Mouse (Mus musculus): ENCODE measurements around the gene Med8. TPM values are rescaled to one million over a fixed set of nuclear protein-coding genes. Genes with fewer than 3 reads are reported as not detected.

The Med8 gene
- polyA plus RNA-seq, 1 experiment from 2014 or later: 144 TPM

GRCm38 (mm10) chr4:118417112-118417797 lies 8.1 kb downstream of the Med8 start:
- Histone ChIP-seq H3K27ac (replicated peaks) (no peak overlapping the region), H3K4me1 (no peaks in the 10 kb centered on the region), H3K9me3 (no peaks in the 10 kb centered on the region), H3K27me3 (no peaks in the 10 kb centered on the region), H3K36me3 (peaks cover 91% of the 10 kb centered on the region), H3K4me2 (replicated peaks) (no peak overlapping the region), H3K9ac (replicated peaks) (no peak overlapping the region), H3K4me3 (no peak overlapping the region)
- 81% methylated on average over 13 of the region's 13 CpGs for WGBS
- ATAC-seq (ENCODE audit: low FRiP score, low read depth): no peak

GRCm38 (mm10) chr4:118421384-118421783 lies 12.2 kb downstream of the Med8 start:
- no peak overlapping the region for H3K4me2 ChIP-seq (replicated peaks)
- no peaks in the 10 kb centered on the region for H3K27me3 ChIP-seq
- H3K4me1 ChIP-seq: no peaks in the 10 kb centered on the region
- no peaks in the 10 kb centered on the region for H3K9me3 ChIP-seq
- H3K36me3 ChIP-seq: peaks cover 58% of the 10 kb centered on the region
- no peak for ATAC-seq (ENCODE audit: low FRiP score, low read depth)
- no peak overlapping the region for H3K9ac ChIP-seq (replicated peaks)
- H3K27ac ChIP-seq (replicated peaks): no peak overlapping the region
- WGBS: 91% methylated on average over 3 of the region's 3 CpGs
- no peak overlapping the region for H3K4me3 ChIP-seq

DNA sequence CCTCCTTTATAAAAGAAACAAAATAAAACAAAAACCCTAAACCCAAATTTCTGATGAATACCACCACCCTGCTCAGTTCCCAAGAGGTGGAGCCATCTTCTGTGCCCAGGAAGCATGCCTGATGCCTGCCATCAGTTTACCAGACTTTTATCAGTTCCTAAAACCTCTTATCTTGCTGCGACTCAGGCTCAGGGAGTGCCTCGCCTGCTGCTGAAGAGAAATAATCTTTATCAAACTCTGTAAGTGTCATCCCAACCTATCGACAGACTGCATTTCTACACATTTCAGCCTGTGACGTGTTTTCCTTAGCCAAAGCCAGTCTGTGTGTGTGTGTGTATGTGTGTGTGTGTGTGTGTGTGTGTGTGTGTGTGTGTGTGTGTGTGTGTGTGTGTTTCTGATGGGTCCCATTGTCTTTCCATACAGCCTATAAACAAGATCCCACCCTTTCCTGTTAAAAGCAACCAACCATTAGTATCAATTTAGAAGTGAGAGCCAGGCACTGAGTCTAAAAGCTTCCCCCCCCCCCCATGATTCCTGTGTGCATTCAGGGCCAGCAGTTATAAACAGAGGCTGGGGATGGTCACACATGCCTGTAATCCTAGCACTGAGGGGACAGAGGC lies 15.5 kb downstream of the Med8 start:
- ATAC-seq (ENCODE audit: low FRiP score, low read depth): no peak
- Histone ChIP-seq H3K9me3 (no peaks in the 10 kb centered on the region), H3K27me3 (no peaks in the 10 kb centered on the region), H3K36me3 (peaks cover 32% of the 10 kb centered on the region), H3K4me1 (peaks cover 23% of the 10 kb centered on the region), H3K9ac (replicated peaks) (no peak overlapping the region), H3K4me3 (no peak overlapping the region), H3K27ac (replicated peaks) (no peak overlapping the region), H3K4me2 (replicated peaks) (no peak overlapping the region)
- 92% methylated on average over 4 of the region's 4 CpGs for WGBS

GRCm38 (mm10) chr4:118425374-118425773 lies 16.2 kb downstream of the Med8 start:
- H3K9ac ChIP-seq (replicated peaks): no peak overlapping the region
- ATAC-seq (ENCODE audit: low FRiP score, low read depth): no peak
- WGBS: 100% methylated on average over 1 of the region's 1 CpGs

GRCm38 (mm10) chr4:118427415-118427767 lies 18.3 kb downstream of the Med8 start:
- peak overlapping the region; percentile 72 for H3K9ac ChIP-seq (replicated peaks)
- H3K4me3 ChIP-seq: peak overlapping the region; percentile 55
- H3K4me1 ChIP-seq: peaks cover 23% of the 10 kb centered on the region
- H3K27me3 ChIP-seq: no peaks in the 10 kb centered on the region
- H3K27ac ChIP-seq (replicated peaks): peak overlapping the region; percentile 73
- WGBS: 2% methylated on average over 5 of the region's 5 CpGs
- H3K36me3 ChIP-seq: peaks cover 28% of the 10 kb centered on the region
- ATAC-seq (ENCODE audit: low FRiP score, low read depth): peak; percentile 32; the same call in 1 of the 2 replicates
- H3K9me3 ChIP-seq: no peaks in the 10 kb centered on the region
- H3K4me2 ChIP-seq (replicated peaks): peak overlapping the region; percentile 74

More at GRCm38 (mm10) chr4:118425374-118425773, 16.2 kb downstream of the Med8 start:
- Histone ChIP-seq H3K27me3 (no peaks in the 10 kb centered on the region), H3K4me3 (no peak overlapping the region), H3K4me1 (peaks cover 23% of the 10 kb centered on the region), H3K36me3 (peaks cover 25% of the 10 kb centered on the region), H3K9me3 (no peaks in the 10 kb centered on the region), H3K4me2 (replicated peaks) (no peak overlapping the region), H3K27ac (replicated peaks) (no peak overlapping the region)

- peak within 1 kb of the TSS; percentile 73 for H3K27ac ChIP-seq (replicated peaks)
- under 1% methylated on average over 19 of the region's 31 CpGs for WGBS
- ATAC-seq (ENCODE audit: low FRiP score, low read depth): peak; percentile 97
These were observed 18.8 kb downstream of the Med8 start, which contains the start of gene Elovl1 for GRCm38 (mm10) chr4:118427768-118428451. Elovl1 (plus strand) TSS chr4:118428093.

DNA sequence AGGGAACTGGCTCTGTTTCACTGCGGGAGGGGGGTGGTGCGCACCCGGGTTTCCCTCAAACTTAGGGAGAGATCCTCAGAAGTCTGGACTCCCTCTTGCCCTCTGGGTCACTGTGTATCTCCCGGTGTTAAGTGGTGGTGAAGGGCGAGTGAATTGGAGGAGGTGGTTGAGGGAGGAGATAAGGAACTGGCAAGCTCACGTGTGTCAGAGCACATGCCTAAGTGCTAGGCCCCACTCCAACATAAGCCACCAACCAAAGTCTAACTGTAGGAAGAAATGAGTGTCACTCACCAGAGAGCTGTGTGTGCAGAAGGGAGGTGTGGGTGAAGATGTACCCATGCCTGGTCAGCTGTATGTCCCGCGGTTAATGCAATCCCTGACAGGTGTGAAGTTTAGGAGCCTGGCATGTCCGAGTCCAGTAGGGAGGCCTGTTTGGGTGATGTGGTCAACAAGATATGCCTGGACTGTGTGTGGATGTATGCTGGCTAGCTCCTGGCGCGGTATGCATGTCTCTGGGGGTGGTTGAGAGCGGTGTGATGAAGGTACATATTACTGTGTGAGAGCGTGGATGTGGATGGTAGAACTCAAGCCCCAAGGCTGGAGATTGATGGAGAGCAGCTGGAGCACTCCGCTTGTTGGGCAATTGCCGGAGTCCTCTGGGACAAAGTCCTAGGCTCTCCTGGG lies 19.5 kb downstream of the Med8 start:
- no peaks in the 10 kb centered on the region for H3K9me3 ChIP-seq
- 53% methylated on average over 15 of the region's 15 CpGs for WGBS
- H3K27me3 ChIP-seq: no peaks in the 10 kb centered on the region
- H3K4me3 ChIP-seq: peak overlapping the region; percentile 55
- H3K9ac ChIP-seq (replicated peaks): peak overlapping the region; percentile 72
- peaks cover 23% of the 10 kb centered on the region for H3K4me1 ChIP-seq
- peaks cover 37% of the 10 kb centered on the region for H3K36me3 ChIP-seq
- H3K4me2 ChIP-seq (replicated peaks): peak overlapping the region; percentile 74
- ATAC-seq (ENCODE audit: low FRiP score, low read depth): peak; percentile 20; the same call in 1 of the 2 replicates
- H3K27ac ChIP-seq (replicated peaks): peak overlapping the region; percentile 73; the same call in 1 of the 2 replicates

More at GRCm38 (mm10) chr4:118427768-118428451, 18.8 kb downstream of the Med8 start, which contains the start of gene Elovl1:
- peak within 1 kb of the TSS; percentile 55 for H3K4me3 ChIP-seq
- peaks cover 23% of the 10 kb centered on the region for H3K4me1 ChIP-seq
- peaks cover 29% of the 10 kb centered on the region for H3K36me3 ChIP-seq
- no peaks in the 10 kb centered on the region for H3K27me3 ChIP-seq
- peak within 1 kb of the TSS; percentile 72 for H3K9ac ChIP-seq (replicated peaks)
- H3K9me3 ChIP-seq: no peaks in the 10 kb centered on the region
- peak within 1 kb of the TSS; percentile 74 for H3K4me2 ChIP-seq (replicated peaks)

GRCm38 (mm10) chr4:118429215-118429895 lies 20.2 kb downstream of the Med8 start:
- Histone ChIP-seq H3K27ac (replicated peaks) (no peak overlapping the region), H3K27me3 (no peaks in the 10 kb centered on the region), H3K4me2 (replicated peaks) (no peak overlapping the region), H3K4me3 (no peak overlapping the region), H3K36me3 (peaks cover 37% of the 10 kb centered on the region), H3K4me1 (peaks cover 27% of the 10 kb centered on the region), H3K9me3 (no peaks in the 10 kb centered on the region), H3K9ac (replicated peaks) (no peak overlapping the region; the same call in 1 of the 2 replicates)
- no peak for ATAC-seq (ENCODE audit: low FRiP score, low read depth)
- WGBS: 68% methylated on average over 7 of the region's 7 CpGs

GRCm38 (mm10) chr4:118432332-118432731 lies 23.2 kb downstream of the Med8 start:
- WGBS: 71% methylated on average over 8 of the region's 8 CpGs
- no peak overlapping the region for H3K9ac ChIP-seq (replicated peaks)
- no peak overlapping the region for H3K4me3 ChIP-seq
- H3K4me1 ChIP-seq: peaks cover 47% of the 10 kb centered on the region
- H3K4me2 ChIP-seq (replicated peaks): no peak overlapping the region
- no peaks in the 10 kb centered on the region for H3K27me3 ChIP-seq
- no peaks in the 10 kb centered on the region for H3K9me3 ChIP-seq
- peaks cover 44% of the 10 kb centered on the region for H3K36me3 ChIP-seq
- no peak for ATAC-seq (ENCODE audit: low FRiP score, low read depth)
- H3K27ac ChIP-seq (replicated peaks): no peak overlapping the region

- Histone ChIP-seq H3K4me3 (peak within 1 kb of the TSS; percentile 79), H3K27ac (replicated peaks) (peak within 1 kb of the TSS; percentile 87), H3K27me3 (no peaks in the 10 kb centered on the region), H3K9ac (replicated peaks) (peak within 1 kb of the TSS; percentile 84), H3K4me1 (peaks cover 37% of the 10 kb centered on the region), H3K9me3 (no peaks in the 10 kb centered on the region), H3K4me2 (replicated peaks) (peak within 1 kb of the TSS; percentile 99), H3K36me3 (peaks cover 28% of the 10 kb centered on the region)
- under 1% methylated on average over 67 of the region's 67 CpGs for WGBS
- ATAC-seq (ENCODE audit: low FRiP score, low read depth): peak; percentile 95
These were observed 27.9 kb downstream of the Med8 start, which contains the start of gene Cdc20 for GRCm38 (mm10) chr4:118436820-118437603. Cdc20 (minus strand) TSS chr4:118437352.

All from midbrain, embryonic 12.5 days (tissue).